Mouse (Mus musculus) layer of hippocampus, postnatal 10 days (tissue): Measurements from ENCODE around the gene Dyrk1a. TPM values are rescaled to one million over a fixed set of nuclear protein-coding genes. Genes with fewer than 3 reads are reported as not detected.
A peak's percentile ranks its signal among the peaks of the same experiment; 100 is the strongest.

Source experiments
- DNase-seq, 2 experiments: peaks; one replicate each; pipeline ENCODE4 v3.0.0; 2021; ENCODE audit warnings: low spot score in 2 of 2
- total RNA-seq, 2 experiments: library from RNA; stranded (reverse); gene quantifications; 2 replicates each; pipeline ENCODE4 v1.2.3; 2021

Gene Dyrk1a
- total RNA-seq, 2 experiments from 2014 or later = 84.0 to 88.8 TPM

- no peak for DNase-seq
Observed at GRCm38 (mm10) chr16:94590214-94590613, 20.4 kb downstream of the Dyrk1a start.

- DNase-seq = no peak
Observed at GRCm38 (mm10) chr16:94590977-94591376, 21.2 kb downstream of the Dyrk1a start.

GRCm38 (mm10) chr16:94591536-94591935 is 21.7 kb downstream of the Dyrk1a start:
- no peak for DNase-seq

- no peak for DNase-seq
Observed at GRCm38 (mm10) chr16:94596633-94597032, 26.8 kb downstream of the Dyrk1a start.

GRCm38 (mm10) chr16:94597640-94598039 is 27.8 kb downstream of the Dyrk1a start:
- DNase-seq = no peak

- DNase-seq = no peak
Observed at GRCm38 (mm10) chr16:94599977-94600724, 30.3 kb downstream of the Dyrk1a start.

- DNase-seq = no peak
Observed at GRCm38 (mm10) chr16:94601089-94601488, 31.3 kb downstream of the Dyrk1a start.

- peak in 1 of 2 experiments; percentile 27 for DNase-seq
Observed at GRCm38 (mm10) chr16:94601540-94601953, 31.7 kb downstream of the Dyrk1a start.

- no peak for DNase-seq
Observed at GRCm38 (mm10) chr16:94602188-94602587, 32.4 kb downstream of the Dyrk1a start.

GRCm38 (mm10) chr16:94602730-94603129 is 32.9 kb downstream of the Dyrk1a start:
- DNase-seq = no peak

- DNase-seq = no peak
Observed at GRCm38 (mm10) chr16:94606169-94606568, 36.4 kb downstream of the Dyrk1a start.

GRCm38 (mm10) chr16:94607468-94607867 is 37.7 kb downstream of the Dyrk1a start:
- no peak for DNase-seq

GRCm38 (mm10) chr16:94608706-94609594 is 39.1 kb downstream of the Dyrk1a start:
- no peak for DNase-seq

GRCm38 (mm10) chr16:94612573-94612972 is 42.8 kb downstream of the Dyrk1a start:
- no peak for DNase-seq

- DNase-seq = no peak
Observed at GRCm38 (mm10) chr16:94617255-94617654, 47.4 kb downstream of the Dyrk1a start.

- DNase-seq = peak; percentile 48 to 59
Observed at GRCm38 (mm10) chr16:94618543-94618942, 48.7 kb downstream of the Dyrk1a start.

- no peak for DNase-seq
Observed at GRCm38 (mm10) chr16:94619301-94619700, 49.5 kb downstream of the Dyrk1a start.

- DNase-seq = no peak
Observed at GRCm38 (mm10) chr16:94624871-94625270, 55.1 kb downstream of the Dyrk1a start.

- no peak for DNase-seq
Observed at GRCm38 (mm10) chr16:94625639-94626038, 55.8 kb downstream of the Dyrk1a start.

GRCm38 (mm10) chr16:94627736-94628135 is 57.9 kb downstream of the Dyrk1a start:
- no peak for DNase-seq

- DNase-seq = no peak
Observed at GRCm38 (mm10) chr16:94628976-94629729, 59.3 kb downstream of the Dyrk1a start.
